Mouse (Mus musculus) heart, embryonic 14.5 days (tissue): ENCODE measurements around the gene Fam189a1. TPM values are rescaled to one million over a fixed set of nuclear protein-coding genes. Genes with fewer than 3 reads are reported as not detected.

ENCODE experiments used
- ATAC-seq: fragments of 200-750 bp; cut with Nextera tagmentation; 2 replicates; pipeline ENCODE4 v1.8.0; 2017; ENCODE audit warnings: low read depth, moderate TSS enrichment; ENCODE audit not compliant: insufficient number of reproducible peaks, insufficient read depth, low FRiP score
- H3K27ac ChIP-seq, 2 experiments: fragments of 200-500 bp in 1 of 2; fragments of 300-500 bp in 1 of 2; sonication (generic) in 1 of 2; replicated peaks in 1 of 2; 2 replicates each; pipeline ENCODE4 v1.5.1; 2012 to 2014; ENCODE audit warnings: low read depth in 2 of 2, low read length in 2 of 2, control low read depth in 1 of 2, mild to moderate bottlenecking in 1 of 2, mixed read lengths in 1 of 2; ENCODE audit not compliant: control insufficient read depth in 1 of 2, insufficient read depth in 1 of 2
- H3K27me3 ChIP-seq: fragments of 300-500 bp; sonication (generic); 2 replicates; pipeline ENCODE4 v1.6.1; 2014; ENCODE audit warnings: mild to moderate bottlenecking, low read length, control low read depth; ENCODE audit not compliant: control insufficient read depth, insufficient read depth
- H3K36me3 ChIP-seq: fragments of 300-500 bp; sonication (generic); 2 replicates; pipeline ENCODE4 v1.6.1; 2014; ENCODE audit warnings: mild to moderate bottlenecking, control low read depth, low read length, mixed read lengths; ENCODE audit not compliant: control insufficient read depth, insufficient read depth
- H3K4me1 ChIP-seq, 2 experiments: fragments of 200-500 bp in 1 of 2; fragments of 300-500 bp in 1 of 2; sonication (generic) in 1 of 2; 2 replicates each; pipeline ENCODE4 v1.6.1; 2012 to 2014; ENCODE audit warnings: low read length in 2 of 2, control low read depth in 1 of 2, mixed read lengths in 1 of 2; ENCODE audit not compliant: control insufficient read depth in 2 of 2, insufficient read depth in 2 of 2
- H3K4me2 ChIP-seq: fragments of 300-500 bp; sonication (generic); 2 replicates; pipeline ENCODE4 v1.6.1; 2014; ENCODE audit warnings: mild to moderate bottlenecking, low read length
- H3K4me3 ChIP-seq, 2 experiments: fragments of 200-500 bp in 1 of 2; fragments of 300-500 bp in 1 of 2; sonication (generic) in 1 of 2; 2 replicates each; pipeline ENCODE4 v1.5.1; 2012 to 2014; ENCODE audit warnings: low read length in 2 of 2, mild to moderate bottlenecking in 2 of 2, control low read depth in 1 of 2, low read depth in 1 of 2, moderate library complexity in 1 of 2; ENCODE audit not compliant: control insufficient read depth in 1 of 2, insufficient read depth in 1 of 2
- H3K9ac ChIP-seq: fragments of 300-500 bp; sonication (generic); 2 replicates; pipeline ENCODE4 v1.6.1; 2014; ENCODE audit warnings: mild to moderate bottlenecking, low read length
- H3K9me3 ChIP-seq: fragments of 300-500 bp; sonication (generic); 2 replicates; pipeline ENCODE4 v1.6.1; 2016; ENCODE audit warnings: low read length, control low read depth; ENCODE audit not compliant: control insufficient read depth
- WGBS: fragments of 180-500 bp; shearing (Covaris S2); extraction: QIAGEN DNeasy Blood & Tissue Kit; methylation state at CpG from one replicate; pipeline ENCODE4 v1.1.7; 2014; 5-methylcytosine and 5-hydroxymethylcytosine counted together
- polyA plus RNA-seq: library from polyadenylated mRNA; unstranded; fragments of >200 nt; fragmentation: Nextera tagmentation; extraction: Ambion mirVana; gene quantifications from 2 replicates; pipeline ENCODE4 v1.2.1, GENCODE M21; 2014

The Fam189a1 gene
- polyA plus RNA-seq, 1 experiment from 2014 or later, result 0.77 TPM

- Histone ChIP-seq H3K4me3 (no peak overlapping the region), H3K36me3 (no peaks in the 10 kb centered on the region), H3K9ac (no peak overlapping the region), H3K27ac (no peak overlapping the region), H3K4me2 (no peak overlapping the region), H3K9me3 (no peaks in the 10 kb centered on the region), H3K4me1 (no peaks in the 10 kb centered on the region), H3K27me3 (no peaks in the 10 kb centered on the region)
- ATAC-seq, result no peak
- 80% methylated on average over 8 of the region's 8 CpGs for WGBS
Observed at GRCm38 (mm10) chr7:64770779-64771390, 385.5 kb downstream of the Fam189a1 start.

DNA sequence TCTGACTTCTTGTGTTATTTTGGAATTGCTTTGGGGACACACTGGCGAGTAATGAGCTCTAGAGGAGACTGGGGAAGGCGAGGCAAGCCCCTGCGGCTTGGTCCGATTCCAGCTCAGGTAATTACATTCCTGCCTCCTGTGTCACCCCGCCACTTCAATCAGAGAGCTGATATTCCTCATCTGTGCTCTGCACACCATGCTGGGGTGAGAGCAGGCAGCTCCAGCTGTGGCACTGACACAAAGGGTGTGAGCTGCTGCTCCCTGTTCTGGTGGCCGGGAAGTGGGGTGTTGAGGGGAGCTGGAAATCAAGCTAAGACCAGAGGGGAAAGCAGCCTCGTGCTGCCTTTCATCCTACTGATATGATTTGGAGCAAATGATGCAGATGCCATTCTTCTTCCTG lies 386.6 kb downstream of the Fam189a1 start:
- H3K27me3 ChIP-seq, result no peaks in the 10 kb centered on the region
- no peaks in the 10 kb centered on the region for H3K9me3 ChIP-seq
- no peaks in the 10 kb centered on the region for H3K36me3 ChIP-seq
- WGBS, result 48% methylated on average over 7 of the region's 7 CpGs
- no peak overlapping the region for H3K4me2 ChIP-seq
- ATAC-seq, result no peak
- no peaks in the 10 kb centered on the region for H3K4me1 ChIP-seq
- no peak overlapping the region for H3K27ac ChIP-seq
- H3K9ac ChIP-seq, result no peak overlapping the region
- no peak overlapping the region for H3K4me3 ChIP-seq

GRCm38 (mm10) chr7:64765595-64765994 lies 390.8 kb downstream of the Fam189a1 start:
- Histone ChIP-seq H3K9ac (no peak overlapping the region), H3K27me3 (no peaks in the 10 kb centered on the region), H3K9me3 (no peaks in the 10 kb centered on the region), H3K4me2 (no peak overlapping the region), H3K4me3 (no peak overlapping the region), H3K4me1 (no peaks in the 10 kb centered on the region), H3K27ac (no peak overlapping the region), H3K36me3 (no peaks in the 10 kb centered on the region)
- WGBS, result 69% methylated on average over 3 of the region's 3 CpGs
- ATAC-seq, result no peak

DNA sequence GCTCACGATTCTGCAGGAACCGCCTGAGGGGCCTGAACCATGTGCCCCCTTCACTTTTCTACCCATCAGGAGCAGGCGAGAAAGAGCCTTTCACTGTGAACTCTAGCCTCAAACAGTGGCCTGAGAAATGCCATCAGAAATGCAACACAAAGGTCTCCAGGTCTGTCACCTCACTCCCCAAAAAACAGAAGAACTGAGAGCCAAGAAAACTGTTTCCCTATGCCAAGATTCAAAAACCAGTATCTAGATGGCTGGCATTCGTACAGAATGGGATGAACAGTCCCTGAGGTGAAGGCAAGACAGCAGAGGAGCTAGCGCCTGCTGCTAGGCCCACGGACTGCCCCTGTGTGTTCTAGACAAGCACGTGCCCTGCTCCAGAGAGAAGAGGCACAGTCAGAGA lies 401.2 kb downstream of the Fam189a1 start:
- Histone ChIP-seq H3K4me1 (peaks cover 0 to 2% of the 10 kb centered on the region in 2 experiments; a peak in 1 of 4 replicates), H3K27ac (no peak overlapping the region), H3K9me3 (no peaks in the 10 kb centered on the region), H3K4me3 (no peak overlapping the region), H3K4me2 (no peak overlapping the region), H3K36me3 (no peaks in the 10 kb centered on the region), H3K9ac (no peak overlapping the region), H3K27me3 (no peaks in the 10 kb centered on the region)
- no peak for ATAC-seq
- 85% methylated on average over 7 of the region's 7 CpGs for WGBS

GRCm38 (mm10) chr7:64754161-64754560 lies 402.2 kb downstream of the Fam189a1 start:
- Histone ChIP-seq H3K9ac (no peak overlapping the region), H3K4me1 (peaks cover 0 to 2% of the 10 kb centered on the region in 2 experiments; a peak in 1 of 4 replicates), H3K36me3 (no peaks in the 10 kb centered on the region), H3K9me3 (no peaks in the 10 kb centered on the region), H3K4me3 (no peak overlapping the region), H3K4me2 (no peak overlapping the region), H3K27me3 (no peaks in the 10 kb centered on the region), H3K27ac (no peak overlapping the region)
- no peak for ATAC-seq
- 70% methylated on average over 7 of the region's 7 CpGs for WGBS

DNA sequence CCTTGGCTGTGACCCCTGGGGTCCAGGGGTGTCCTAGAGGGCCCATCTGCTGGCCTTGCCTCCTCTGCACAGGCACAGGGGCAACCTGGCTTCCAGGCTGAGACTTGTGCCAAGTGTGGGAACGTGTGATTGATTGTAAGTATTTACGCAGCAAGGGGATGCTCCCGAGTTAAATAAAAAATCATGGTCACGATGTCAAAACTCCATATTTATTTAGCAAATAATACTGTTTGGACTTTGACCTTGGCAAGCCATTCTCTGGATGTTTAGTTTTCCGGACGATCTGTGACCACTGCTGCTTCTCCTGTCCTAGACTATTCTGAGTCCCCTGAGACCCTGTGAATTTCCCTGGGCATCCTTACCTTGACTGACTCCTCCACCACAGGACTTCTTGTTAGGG lies 402.7 kb downstream of the Fam189a1 start:
- 75% methylated on average over 6 of the region's 6 CpGs for WGBS
- Histone ChIP-seq H3K36me3 (no peaks in the 10 kb centered on the region), H3K9ac (no peak overlapping the region), H3K4me3 (no peak overlapping the region), H3K4me2 (no peak overlapping the region), H3K27ac (no peak overlapping the region), H3K9me3 (no peaks in the 10 kb centered on the region), H3K27me3 (no peaks in the 10 kb centered on the region), H3K4me1 (peaks cover 0 to 2% of the 10 kb centered on the region in 2 experiments; a peak in 1 of 4 replicates)
- ATAC-seq, result no peak

- no peaks in the 10 kb centered on the region for H3K9me3 ChIP-seq
- no peak overlapping the region for H3K4me3 ChIP-seq
- WGBS, result 87% methylated on average over 7 of the region's 7 CpGs
- H3K4me1 ChIP-seq, result peaks cover 0 to 2% of the 10 kb centered on the region in 2 experiments; a peak in 1 of 4 replicates
- no peak overlapping the region for H3K27ac ChIP-seq
- no peaks in the 10 kb centered on the region for H3K36me3 ChIP-seq
- no peak for ATAC-seq
- no peak overlapping the region for H3K9ac ChIP-seq
- no peaks in the 10 kb centered on the region for H3K27me3 ChIP-seq
- H3K4me2 ChIP-seq, result no peak overlapping the region
Observed at GRCm38 (mm10) chr7:64752133-64752532, 404.2 kb downstream of the Fam189a1 start.

- WGBS, result 27% methylated on average over 5 of the region's 5 CpGs
- peaks cover 0 to 2% of the 10 kb centered on the region in 2 experiments; a peak in 1 of 4 replicates for H3K4me1 ChIP-seq
- no peak overlapping the region for H3K27ac ChIP-seq
- no peaks in the 10 kb centered on the region for H3K27me3 ChIP-seq
- no peak overlapping the region for H3K9ac ChIP-seq
- no peak overlapping the region for H3K4me2 ChIP-seq
- no peak overlapping the region for H3K4me3 ChIP-seq
- H3K36me3 ChIP-seq, result no peaks in the 10 kb centered on the region
- no peaks in the 10 kb centered on the region for H3K9me3 ChIP-seq
- ATAC-seq, result peak; percentile 35; the same call in 1 of the 2 replicates
Observed at GRCm38 (mm10) chr7:64751465-64751864, 404.9 kb downstream of the Fam189a1 start.
